Mouse (Mus musculus): Measurements from ENCODE around the gene Tspan33. TPM values are rescaled to one million over a fixed set of nuclear protein-coding genes. Genes with fewer than 3 reads are reported as not detected.
A peak's percentile ranks its signal among the peaks of the same experiment; 100 is the strongest.

The Tspan33 gene
- 1.3 TPM in 1 of 2 replicates, not detected in the other for polyA plus RNA-seq (2012; ENCODE audit: insufficient read depth, low replicate concordance)

GRCm38 (mm10) chr6:29693953-29694352, at the start of gene Tspan33:
TSS of gene Tspan33 (plus strand) at chr6:29694222.
- Histone ChIP-seq H3K36me3 (replicated peaks; ENCODE audit: low read length) (no peaks in the 10 kb centered on the region), H3K4me3 (replicated peaks) (peak within 1 kb of the TSS; percentile 92), H3K27me3 (replicated peaks) (peaks cover 94% of the 10 kb centered on the region), H3K4me1 (peaks cover 25% of the 10 kb centered on the region), H3K9me3 (peaks cover 5% of the 10 kb centered on the region; the same call in 1 of the 2 replicates)
- no peak for TF ChIP-seq FLI1 (IDR thresholded peaks at IDR 0.05; ENCODE audit: low read length)
- no peak for TF ChIP-seq GATA1 (IDR thresholded peaks at IDR 0.05; ENCODE audit: borderline replicate concordance, low read length)

- Histone ChIP-seq H3K36me3 (replicated peaks; ENCODE audit: low read length) (no peaks in the 10 kb centered on the region), H3K9me3 (no peaks in the 10 kb centered on the region), H3K4me1 (peaks cover 9% of the 10 kb centered on the region), H3K27me3 (replicated peaks) (peaks cover 48% of the 10 kb centered on the region), H3K4me3 (replicated peaks) (no peak overlapping the region)
- TF ChIP-seq FLI1 (IDR thresholded peaks at IDR 0.05; ENCODE audit: low read length) (no peak), GATA1 (IDR thresholded peaks at IDR 0.05; ENCODE audit: borderline replicate concordance, low read length) (no peak)
Measured at GRCm38 (mm10) chr6:29649494-29650169, 44.4 kb upstream of the Tspan33 start.

- Histone ChIP-seq H3K9me3 (no peaks in the 10 kb centered on the region), H3K4me1 (peaks cover 9% of the 10 kb centered on the region), H3K27me3 (replicated peaks) (peaks cover 48% of the 10 kb centered on the region), H3K4me3 (replicated peaks) (no peak overlapping the region), H3K36me3 (replicated peaks; ENCODE audit: low read length) (no peaks in the 10 kb centered on the region)
- no peak for TF ChIP-seq FLI1 (IDR thresholded peaks at IDR 0.05; ENCODE audit: low read length)
- TF ChIP-seq GATA1 (IDR thresholded peaks at IDR 0.05; ENCODE audit: borderline replicate concordance, low read length) = no peak
Measured at GRCm38 (mm10) chr6:29650170-29650549, 43.9 kb upstream of the Tspan33 start.

- Histone ChIP-seq H3K36me3 (replicated peaks; ENCODE audit: low read length) (no peaks in the 10 kb centered on the region), H3K4me1 (peaks cover 9% of the 10 kb centered on the region), H3K4me3 (replicated peaks) (no peak overlapping the region), H3K27me3 (replicated peaks) (peaks cover 68% of the 10 kb centered on the region), H3K9me3 (peaks cover 7% of the 10 kb centered on the region)
- TF ChIP-seq GATA1 (IDR thresholded peaks at IDR 0.05; ENCODE audit: borderline replicate concordance, low read length) (no peak), FLI1 (IDR thresholded peaks at IDR 0.05; ENCODE audit: low read length) (no peak)
Measured at GRCm38 (mm10) chr6:29653271-29653670, 40.8 kb upstream of the Tspan33 start.

- H3K4me3 ChIP-seq (replicated peaks) = no peak overlapping the region
- no peaks in the 10 kb centered on the region for H3K36me3 ChIP-seq (replicated peaks; ENCODE audit: low read length)
- H3K4me1 ChIP-seq = no peaks in the 10 kb centered on the region
- H3K27me3 ChIP-seq (replicated peaks) = peaks cover 72% of the 10 kb centered on the region
- peaks cover 28% of the 10 kb centered on the region for H3K9me3 ChIP-seq
- no peak for TF ChIP-seq GATA1 (IDR thresholded peaks at IDR 0.05; ENCODE audit: borderline replicate concordance, low read length)
- TF ChIP-seq FLI1 (IDR thresholded peaks at IDR 0.05; ENCODE audit: low read length) = no peak
Measured at GRCm38 (mm10) chr6:29658626-29659475, 35.2 kb upstream of the Tspan33 start.

- TF ChIP-seq FLI1 (IDR thresholded peaks at IDR 0.05; ENCODE audit: low read length) (no peak), GATA1 (IDR thresholded peaks at IDR 0.05; ENCODE audit: borderline replicate concordance, low read length) (no peak)
- Histone ChIP-seq H3K27me3 (replicated peaks) (peaks cover 77% of the 10 kb centered on the region), H3K4me3 (replicated peaks) (no peak overlapping the region), H3K4me1 (no peaks in the 10 kb centered on the region), H3K9me3 (peaks cover 37% of the 10 kb centered on the region), H3K36me3 (replicated peaks; ENCODE audit: low read length) (no peaks in the 10 kb centered on the region)
Measured at GRCm38 (mm10) chr6:29659964-29660363, 34.1 kb upstream of the Tspan33 start.

GRCm38 (mm10) chr6:29660662-29661307, 33.2 kb upstream of the Tspan33 start:
- TF ChIP-seq FLI1 (IDR thresholded peaks at IDR 0.05; ENCODE audit: low read length) (no peak), GATA1 (IDR thresholded peaks at IDR 0.05; ENCODE audit: borderline replicate concordance, low read length) (no peak)
- Histone ChIP-seq H3K9me3 (peaks cover 45% of the 10 kb centered on the region), H3K4me3 (replicated peaks) (no peak overlapping the region), H3K27me3 (replicated peaks) (peaks cover 77% of the 10 kb centered on the region), H3K4me1 (no peaks in the 10 kb centered on the region), H3K36me3 (replicated peaks; ENCODE audit: low read length) (no peaks in the 10 kb centered on the region)

GRCm38 (mm10) chr6:29667266-29667665, 26.8 kb upstream of the Tspan33 start:
- Histone ChIP-seq H3K4me1 (no peaks in the 10 kb centered on the region), H3K27me3 (replicated peaks) (peaks cover 83% of the 10 kb centered on the region), H3K9me3 (peaks cover 52% of the 10 kb centered on the region), H3K36me3 (replicated peaks; ENCODE audit: low read length) (no peaks in the 10 kb centered on the region), H3K4me3 (replicated peaks) (no peak overlapping the region)
- TF ChIP-seq GATA1 (IDR thresholded peaks at IDR 0.05; ENCODE audit: borderline replicate concordance, low read length) = no peak
- no peak for TF ChIP-seq FLI1 (IDR thresholded peaks at IDR 0.05; ENCODE audit: low read length)

GRCm38 (mm10) chr6:29671741-29672140, 22.3 kb upstream of the Tspan33 start:
- no peaks in the 10 kb centered on the region for H3K4me1 ChIP-seq
- peaks cover 88% of the 10 kb centered on the region for H3K27me3 ChIP-seq (replicated peaks)
- no peak for TF ChIP-seq FLI1 (IDR thresholded peaks at IDR 0.05; ENCODE audit: low read length)
- no peak for TF ChIP-seq GATA1 (IDR thresholded peaks at IDR 0.05; ENCODE audit: borderline replicate concordance, low read length)

More at GRCm38 (mm10) chr6:29671741-29672140, 22.3 kb upstream of the Tspan33 start:
- Histone ChIP-seq H3K9me3 (peaks cover 34% of the 10 kb centered on the region), H3K36me3 (replicated peaks; ENCODE audit: low read length) (no peaks in the 10 kb centered on the region), H3K4me3 (replicated peaks) (no peak overlapping the region)
